Mouse (Mus musculus): ENCODE results near the gene Btbd7.

The Btbd7 gene

DNA sequence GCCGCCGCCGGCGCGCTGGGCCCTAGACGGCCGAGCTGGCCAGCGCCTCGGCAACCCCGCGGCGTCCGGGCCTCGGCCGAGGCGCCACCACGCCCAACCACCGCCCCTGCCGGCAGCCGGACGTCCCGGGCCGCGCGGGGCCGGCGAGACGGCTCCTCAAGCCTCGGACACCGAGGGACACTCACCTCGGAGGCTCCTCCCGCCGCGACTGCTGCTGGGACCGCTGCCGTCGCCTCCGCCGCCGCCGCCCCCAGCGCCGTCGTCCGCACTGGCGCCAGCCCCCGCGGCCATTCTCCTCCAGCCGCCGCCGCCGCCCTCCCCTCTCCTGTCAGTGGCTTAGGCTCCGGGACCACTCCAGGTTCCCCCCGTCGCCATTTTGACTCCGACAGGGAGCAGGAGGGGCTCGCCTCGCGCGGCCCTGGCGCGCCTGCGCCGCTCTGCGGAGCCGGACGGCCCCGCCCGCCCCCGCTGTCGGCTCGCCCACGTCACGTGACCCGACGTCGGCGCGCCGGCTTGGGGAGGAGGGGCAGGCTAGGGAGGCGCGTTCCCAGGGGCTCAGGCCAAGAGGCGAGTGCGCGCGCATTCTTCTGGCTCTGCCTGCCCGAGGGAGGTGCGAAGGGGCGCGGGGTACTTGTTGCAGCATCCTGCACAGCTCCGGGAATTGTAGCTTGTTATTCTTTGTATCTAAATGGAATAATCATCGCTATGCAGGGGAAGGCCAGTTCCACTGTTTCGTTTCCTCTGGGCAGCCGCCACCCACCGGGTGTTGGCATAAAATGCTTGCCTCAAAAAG is at the start of gene Btbd7:
Gene Btbd7 (minus strand): TSS at position 441 of the 793 bp plus-strand sequence.
- peak; percentile 98 to 99 for DNase-seq

DNA sequence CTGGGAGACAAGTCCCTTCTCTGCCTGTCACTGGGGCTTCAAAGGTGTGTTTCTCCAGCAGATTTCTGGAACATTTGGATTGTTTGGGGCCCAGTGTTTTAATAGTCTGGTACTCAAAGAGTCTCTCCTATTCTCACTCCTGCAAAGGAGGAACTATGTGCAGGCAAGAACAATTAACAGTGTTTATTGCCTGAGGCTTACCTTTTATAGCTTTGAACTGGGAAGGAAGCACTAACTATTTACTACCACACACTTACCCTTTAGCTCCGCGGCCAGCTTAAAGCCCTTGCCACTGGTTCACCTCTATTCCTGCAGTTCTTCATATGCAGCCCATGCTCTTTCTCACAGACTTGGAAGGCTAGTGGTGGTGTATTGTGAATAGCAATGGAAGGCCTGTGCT is 37.8 kb upstream of the Btbd7 start:
- DNase-seq, result no peak

DNA sequence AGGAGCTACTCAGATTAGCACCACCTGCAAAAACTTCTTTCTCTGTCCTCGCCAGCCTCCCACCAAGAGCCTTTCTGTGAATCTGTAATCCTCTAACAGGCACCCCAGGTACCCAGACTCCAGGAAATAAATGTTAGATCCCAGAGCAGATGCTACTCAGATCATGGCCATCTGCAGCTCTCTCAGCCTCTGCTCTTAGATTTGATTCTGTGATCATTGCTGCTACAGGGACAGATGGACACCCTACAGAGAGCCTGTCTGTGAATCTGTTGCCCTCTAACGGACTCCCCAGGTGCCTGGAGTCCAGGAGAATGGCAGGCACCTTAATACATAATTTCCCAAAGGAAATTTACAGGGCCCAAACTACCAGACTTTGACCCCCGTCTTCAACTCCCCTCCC is 29.9 kb upstream of the Btbd7 start:
- DNase-seq, result no peak

DNA sequence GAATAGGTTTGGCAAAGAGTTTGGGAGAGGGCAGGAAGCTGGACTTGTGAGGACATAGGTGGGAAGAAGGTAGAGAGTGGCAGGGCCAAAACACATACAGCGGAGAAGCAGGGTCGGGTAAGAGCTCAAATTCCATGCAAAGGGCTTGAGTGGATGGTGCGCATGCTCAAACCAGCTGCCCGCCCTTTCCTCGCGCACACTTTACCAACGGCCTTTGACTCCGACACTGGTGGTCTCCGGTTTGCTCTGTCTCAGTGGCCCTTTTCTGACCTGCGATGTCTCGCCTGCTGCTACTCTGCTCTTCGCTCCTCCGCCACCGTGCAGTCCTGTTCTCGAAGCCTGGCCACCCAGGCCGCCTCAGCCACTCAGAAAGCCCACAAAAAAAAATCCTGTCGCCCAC is 20.8 kb upstream of the Btbd7 start, which contains the start of gene Cox8c:
Gene Cox8c (plus strand): TSS at position 226 of the 400 bp plus-strand sequence.
- DNase-seq, result no peak

DNA sequence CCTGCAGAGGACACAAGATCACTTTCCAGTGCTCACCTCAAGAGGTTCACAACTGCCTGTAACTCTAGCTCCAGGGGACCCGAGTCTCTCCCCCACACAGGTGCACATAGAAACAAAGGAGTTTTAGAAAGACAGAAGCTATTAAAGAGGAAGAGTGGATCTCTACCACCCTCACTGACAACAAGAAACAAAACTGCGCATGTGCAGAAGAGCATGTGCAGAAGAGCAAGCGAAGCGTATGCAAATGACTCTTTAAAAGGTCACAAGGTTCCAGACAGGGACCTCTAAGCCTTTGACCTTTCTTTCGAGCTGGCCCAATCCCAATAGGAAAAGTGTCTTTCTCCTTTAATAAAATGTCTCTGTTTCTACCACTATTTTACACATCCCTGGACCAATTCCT is 10.3 kb upstream of the Btbd7 start:
- no peak for DNase-seq

DNA sequence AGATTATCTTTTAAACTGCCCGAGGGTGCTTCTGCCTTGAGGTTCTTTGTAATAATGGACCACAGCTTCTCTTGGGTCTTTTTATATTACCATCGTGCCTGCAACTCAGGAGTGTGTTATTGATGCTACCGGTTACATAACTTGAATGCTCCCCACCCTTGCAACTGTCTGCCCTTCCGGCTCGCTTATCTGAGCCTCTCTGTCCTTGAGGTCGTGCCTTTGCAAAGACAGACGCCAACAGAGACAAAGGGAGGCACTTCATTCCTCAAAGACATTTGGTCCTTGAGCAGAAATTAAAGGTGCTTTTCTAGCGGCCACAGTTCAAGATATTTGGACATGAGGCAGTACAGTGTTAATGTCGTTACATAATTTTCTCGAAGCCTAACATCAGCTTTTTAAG is 9.1 kb upstream of the Btbd7 start:
- no peak for DNase-seq

DNA sequence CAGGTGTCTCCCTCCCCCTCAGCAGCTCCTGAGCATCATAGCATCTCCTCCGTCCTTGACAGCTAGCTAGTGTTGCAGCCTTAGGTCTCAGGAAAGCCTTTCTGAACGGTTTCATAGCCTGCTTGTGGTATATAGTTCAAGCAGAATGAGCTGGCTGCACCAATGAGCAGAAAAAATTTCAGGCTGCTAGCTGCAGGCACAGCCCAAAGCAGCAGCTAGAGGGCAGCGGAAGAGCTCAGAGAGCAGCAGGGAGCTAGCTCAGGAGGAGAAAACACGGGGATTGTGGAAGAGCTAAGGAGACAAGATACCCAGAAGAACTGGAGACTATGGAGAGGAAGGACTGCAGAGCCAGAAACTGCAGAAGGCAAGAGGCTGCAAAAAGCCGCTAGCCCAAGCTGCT is 7.5 kb upstream of the Btbd7 start:
- no peak for DNase-seq

DNA sequence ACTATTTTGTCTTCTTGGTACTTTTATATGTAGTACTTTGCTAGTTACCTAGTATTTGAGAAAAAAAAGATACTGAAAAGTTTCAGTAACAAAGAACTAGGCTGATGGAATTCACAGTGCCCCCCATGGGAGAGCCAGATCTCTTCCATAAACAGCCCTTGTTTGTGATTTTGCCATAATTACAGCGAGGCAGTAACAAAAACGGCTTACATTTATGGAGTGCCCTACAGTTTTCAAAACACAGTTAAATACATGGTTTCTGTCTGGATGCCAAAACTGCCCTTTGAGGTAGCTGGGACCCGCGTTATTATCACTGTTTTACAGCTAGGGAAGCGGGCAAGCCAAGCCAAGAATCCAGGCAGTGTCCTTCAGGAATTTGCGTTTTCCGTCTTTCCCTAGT is 630 bp upstream of the Btbd7 start:
- DNase-seq, result peak in 1 of 2 experiments; percentile 15

DNA sequence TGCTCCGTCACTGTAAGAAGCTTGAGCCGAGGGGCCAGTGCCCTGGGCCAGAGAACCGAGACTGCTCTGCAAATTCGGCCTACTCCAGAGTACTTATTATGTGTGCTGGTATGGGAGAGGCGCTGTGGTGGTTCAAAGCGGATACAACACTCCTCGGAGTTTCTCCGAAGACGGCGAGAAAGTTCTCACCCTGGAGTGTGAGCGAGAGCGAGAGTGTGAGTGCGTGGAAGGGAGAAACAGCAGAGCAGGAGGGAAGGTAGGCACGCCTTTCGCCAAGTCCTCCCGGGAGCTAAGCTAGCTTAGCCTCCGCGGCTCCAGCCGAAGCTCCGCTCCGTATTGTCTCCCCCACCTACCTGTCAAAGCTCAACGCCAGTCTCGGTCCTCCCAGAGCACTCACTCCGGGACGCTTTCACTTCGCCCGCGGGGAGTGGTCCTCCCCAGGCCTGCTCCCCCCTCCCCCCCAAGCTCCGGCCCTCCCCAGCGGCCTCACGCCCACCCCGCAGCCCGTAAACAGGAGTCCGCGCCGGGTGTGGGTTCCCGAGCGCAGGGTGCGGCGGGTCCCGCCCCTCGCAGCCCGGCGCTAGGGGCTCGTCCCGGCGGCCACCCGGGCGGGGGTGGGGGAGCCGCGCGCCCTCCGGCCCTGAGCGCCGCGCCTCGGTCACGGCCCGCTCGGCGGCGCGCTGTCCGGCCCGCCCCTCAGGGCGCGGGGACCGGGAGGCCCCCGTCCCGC is 805 bp downstream of the Btbd7 start:
- DNase-seq, result peak; percentile 35 to 71

DNA sequence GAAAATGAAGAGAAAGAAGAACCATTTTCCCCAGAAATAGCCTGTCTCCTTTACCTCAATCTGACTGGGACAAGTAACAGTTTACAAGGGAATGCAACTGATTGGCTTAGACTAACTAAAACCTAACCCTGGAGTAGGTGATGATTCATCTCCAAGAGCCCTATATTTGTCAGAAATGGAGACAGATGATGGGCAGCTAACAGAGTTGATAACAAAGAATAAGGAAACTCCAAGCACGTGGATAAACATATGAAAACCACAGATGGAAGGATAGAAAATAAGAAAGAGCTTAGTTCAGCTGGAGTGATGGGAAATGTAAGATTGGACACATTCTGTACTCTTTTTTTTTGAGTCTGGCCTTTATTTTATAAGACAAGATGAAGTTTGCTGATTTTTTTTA is 7.7 kb downstream of the Btbd7 start:
- no peak for DNase-seq

DNA sequence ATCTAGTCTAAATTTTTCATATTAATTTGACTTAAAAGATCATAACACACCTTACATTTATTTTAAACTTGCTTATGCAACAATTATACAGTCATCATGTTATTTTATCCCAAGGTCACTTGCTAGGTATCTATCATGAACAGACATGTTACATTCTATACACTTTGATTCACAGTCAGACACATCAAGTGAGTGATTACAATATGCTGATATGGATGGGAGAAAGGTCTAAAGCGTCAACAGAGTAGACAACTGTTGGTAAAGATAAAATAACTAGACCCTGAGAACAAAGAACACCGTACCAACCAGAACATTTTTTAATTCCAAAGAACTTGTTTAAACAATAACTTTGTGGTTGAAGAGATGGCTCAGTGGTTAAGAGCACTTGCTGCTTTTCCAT is 8.5 kb downstream of the Btbd7 start:
- no peak for DNase-seq

DNA sequence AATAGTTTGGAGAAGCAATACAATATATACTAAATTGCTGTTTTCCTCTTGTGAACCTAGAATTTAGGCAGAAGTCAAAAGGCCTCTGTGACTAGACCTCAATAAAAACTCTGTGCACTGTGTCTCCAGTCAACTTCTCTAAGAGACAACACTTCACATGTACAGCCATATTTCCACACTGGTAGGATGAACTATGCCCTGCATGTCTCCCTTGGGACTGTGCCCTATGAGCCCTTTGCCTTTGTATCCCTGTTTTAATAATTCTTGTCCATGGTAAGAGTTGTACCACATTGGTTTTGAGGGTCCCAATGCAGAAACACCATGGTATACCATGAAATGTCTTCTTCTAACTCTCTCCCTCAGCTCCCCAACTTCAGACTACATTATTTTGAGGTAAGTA is 17.5 kb downstream of the Btbd7 start:
- DNase-seq, result no peak

DNA sequence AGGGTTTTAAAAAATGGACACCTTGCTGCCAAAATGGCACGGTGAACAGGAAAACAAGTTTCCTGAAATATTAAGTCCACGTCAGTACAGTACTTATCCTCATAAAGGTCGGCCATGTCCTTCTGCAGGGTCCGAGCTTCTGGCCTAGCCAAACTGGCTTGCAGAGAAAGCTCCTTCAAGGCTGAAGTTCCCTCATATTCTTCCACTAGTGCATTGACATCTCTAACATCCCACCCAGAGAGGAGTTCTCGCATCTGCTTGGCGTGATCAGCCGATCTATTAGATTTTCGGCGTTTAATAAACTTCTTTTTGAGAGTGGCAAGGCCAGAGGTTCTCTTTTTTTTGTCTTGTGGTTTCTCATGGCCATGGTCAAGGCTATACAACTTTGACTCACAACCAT is 40.0 kb downstream of the Btbd7 start:
- no peak for DNase-seq

DNA sequence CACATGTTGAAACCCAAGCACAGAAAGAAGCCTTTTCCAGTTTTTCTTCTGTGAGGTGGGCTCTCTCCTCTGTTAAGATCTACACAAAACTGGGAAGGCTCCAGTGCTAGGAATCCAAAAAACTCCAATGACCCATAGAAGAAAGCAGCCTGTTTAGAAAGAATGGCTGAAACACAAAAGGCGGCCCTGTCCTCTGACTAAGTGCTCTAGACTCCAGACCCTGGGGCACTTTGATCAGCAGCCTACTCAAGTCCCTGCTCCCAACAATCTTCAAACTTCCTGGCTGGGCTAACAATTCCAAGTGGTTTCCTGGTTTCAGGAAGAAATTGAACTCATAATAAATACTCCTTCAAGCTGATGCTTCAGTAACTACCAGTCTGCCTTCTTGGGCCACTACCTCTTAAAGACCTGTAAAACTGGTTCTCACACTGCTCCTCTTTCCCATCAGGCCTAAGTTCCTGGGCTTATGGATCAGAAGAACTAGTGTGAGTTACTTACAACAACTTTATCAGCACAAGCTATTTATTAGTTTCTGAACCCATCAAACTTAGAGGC is 45.4 kb downstream of the Btbd7 start:
- no peak for DNase-seq

DNA sequence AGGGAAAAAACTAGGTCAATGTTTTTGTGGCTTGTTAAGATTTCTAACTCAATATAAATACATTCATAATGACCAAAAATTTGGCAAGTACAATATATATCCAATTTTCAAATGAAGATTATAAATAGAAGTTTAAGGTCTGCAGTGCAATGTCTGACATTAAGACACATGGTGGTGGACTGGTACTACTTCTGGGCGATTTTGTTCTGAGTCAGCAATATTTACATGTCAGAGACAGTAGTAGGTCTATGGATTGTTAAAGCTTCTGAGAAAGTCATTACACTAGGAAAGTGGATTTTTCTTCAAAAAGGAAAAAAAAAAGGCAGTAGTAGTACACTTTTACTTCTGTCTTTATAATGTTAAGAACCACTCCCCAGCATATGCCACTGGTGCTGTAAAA is 46.4 kb downstream of the Btbd7 start:
- no peak for DNase-seq

DNA sequence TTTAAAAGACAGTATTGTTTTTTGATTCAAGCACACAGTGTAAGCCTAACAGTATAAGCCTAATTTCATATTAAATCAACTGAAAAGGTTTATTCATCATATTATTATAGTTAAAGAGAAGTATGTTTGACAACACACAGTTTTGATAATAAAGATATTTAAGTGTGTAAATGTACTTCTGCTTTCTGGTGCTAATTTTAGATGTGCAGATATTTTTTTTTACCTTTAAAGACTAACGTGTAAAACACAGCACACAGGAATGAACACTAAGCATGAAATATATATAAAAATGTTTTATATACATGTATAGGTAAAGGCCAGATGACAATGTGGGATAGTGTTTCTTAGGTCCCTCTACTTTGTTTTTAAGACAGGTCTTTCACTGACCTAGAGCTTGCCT is 51.2 kb downstream of the Btbd7 start:
- DNase-seq, result no peak

DNA sequence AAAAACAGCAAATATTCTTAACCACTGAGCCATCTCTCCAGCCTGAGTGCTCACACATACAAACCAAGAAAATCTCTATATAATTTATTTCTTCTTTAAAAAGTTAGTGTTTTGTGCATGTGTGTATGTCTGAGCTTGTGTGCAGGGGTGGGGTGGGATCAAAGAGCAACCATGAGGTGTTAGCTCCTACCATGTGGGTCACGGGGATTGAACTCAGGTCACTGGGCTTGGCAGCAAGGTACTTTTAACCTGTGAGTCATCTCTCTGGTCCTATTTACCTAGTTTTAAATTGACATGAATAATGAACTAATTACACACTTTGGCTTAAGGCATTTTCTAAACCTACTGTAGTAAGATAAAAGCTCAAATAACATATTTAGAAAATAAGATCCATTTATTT is 51.9 kb downstream of the Btbd7 start:
- DNase-seq, result no peak

DNA sequence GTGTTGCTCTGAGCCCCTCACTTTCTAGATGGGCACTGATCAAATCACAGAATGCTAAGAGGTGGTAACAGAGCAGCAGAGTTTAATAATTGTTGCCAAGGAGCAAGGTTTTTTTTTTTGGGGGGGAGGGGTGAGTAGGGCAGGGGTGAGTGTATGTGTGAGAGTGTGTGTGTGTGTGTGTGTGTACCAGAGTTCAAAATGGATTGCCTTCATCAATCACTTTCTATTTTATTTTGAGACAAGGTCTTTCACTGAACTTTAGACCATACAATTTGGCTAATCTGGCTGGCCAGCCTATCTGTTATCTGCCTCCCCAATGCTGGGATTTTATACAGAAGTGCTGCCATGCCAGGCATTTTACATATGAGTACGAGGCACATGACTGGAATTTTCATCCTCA is 63.4 kb downstream of the Btbd7 start:
- no peak for DNase-seq

DNA sequence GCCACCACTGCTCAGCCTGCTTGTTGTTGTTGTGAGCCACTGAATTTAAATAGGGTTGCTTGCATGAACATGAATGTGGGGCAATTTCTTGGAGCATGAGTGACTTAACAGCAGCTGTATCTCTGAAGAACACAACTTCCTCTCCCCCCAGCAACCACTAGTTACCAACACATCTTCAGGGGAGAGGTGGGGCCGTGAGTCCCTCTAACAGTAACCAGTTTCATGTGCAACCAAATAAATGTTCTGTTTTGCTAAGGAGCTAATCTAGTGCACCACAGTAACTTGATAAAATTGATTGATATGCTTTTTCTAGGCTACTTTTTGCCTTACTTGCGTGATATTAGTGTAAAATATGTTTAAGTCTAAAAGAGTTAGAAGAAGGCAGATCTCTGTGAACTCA is 78.7 kb downstream of the Btbd7 start:
- no peak for DNase-seq

DNA sequence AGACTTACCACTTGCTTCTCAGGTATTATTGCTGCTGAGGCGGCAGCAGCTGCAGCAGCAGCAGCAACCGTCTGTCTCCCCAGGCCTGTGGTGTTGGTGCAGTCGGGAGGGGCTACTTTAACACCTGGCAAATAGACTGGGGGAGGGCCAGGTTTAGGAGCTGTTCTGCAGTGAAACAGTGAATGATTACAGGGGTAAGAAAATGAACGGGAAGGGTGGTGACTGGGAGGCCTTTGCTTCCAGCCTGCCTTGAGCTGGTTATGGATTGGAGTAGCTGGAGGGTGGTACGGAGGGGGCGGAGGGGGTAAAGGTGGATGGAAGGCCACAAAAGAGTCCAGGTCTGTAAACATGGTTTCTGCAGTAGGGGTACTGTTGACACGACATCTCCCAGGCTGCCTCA is 90.3 kb downstream of the Btbd7 start:
- no peak for DNase-seq

DNA sequence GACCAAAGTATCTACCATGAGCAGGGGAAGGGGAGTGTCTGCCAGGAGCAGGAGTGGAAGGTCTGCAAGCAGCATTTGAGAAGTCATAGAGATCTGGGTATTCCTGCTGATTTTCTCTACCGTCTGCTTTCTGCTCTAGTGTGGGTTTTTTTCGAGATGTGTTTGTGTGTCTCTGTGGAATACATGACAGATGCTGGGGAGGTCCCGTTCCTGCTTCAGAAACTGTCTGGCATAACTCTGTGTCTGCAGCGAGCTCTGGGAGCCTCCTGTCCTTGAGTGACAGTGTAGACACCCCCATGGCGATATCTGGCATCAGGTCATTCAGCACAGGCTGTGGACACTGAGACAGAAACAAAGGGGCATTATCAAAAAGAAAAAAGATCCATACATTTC is 92.7 kb downstream of the Btbd7 start:
- DNase-seq, result no peak

DNA sequence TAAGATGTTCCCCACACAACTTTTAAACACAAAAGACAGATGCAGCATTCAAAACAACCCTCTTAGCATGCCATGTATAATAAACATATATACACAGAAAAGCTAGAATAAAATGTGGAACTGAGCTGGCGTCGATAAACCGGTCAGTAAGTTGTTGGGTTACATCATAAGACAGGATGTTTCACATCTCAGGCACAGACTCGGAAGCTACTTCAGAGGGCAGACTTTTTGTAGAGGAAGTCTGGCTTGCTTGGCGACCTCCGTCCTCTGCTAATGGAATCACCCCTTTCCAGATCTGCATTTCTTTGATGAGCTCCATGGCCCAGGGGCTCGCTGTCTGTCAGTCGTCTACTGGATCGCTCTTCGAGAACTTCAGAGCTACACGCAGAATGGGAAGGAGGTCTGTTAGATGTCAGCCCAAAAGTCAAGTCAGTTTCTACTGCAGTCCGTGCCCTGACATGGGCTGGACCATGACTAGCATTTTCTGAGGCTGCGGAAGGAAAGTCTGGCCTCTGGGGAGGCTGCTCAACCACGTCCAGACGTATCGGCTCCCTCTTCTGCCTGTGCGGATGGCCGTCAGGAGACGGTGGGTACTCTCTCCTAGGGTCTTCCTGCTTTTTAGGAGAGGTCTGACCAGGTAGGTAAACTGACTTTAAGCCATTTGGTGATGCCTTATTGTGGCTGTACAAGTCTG is 93.2 kb downstream of the Btbd7 start:
- DNase-seq, result no peak

DNA sequence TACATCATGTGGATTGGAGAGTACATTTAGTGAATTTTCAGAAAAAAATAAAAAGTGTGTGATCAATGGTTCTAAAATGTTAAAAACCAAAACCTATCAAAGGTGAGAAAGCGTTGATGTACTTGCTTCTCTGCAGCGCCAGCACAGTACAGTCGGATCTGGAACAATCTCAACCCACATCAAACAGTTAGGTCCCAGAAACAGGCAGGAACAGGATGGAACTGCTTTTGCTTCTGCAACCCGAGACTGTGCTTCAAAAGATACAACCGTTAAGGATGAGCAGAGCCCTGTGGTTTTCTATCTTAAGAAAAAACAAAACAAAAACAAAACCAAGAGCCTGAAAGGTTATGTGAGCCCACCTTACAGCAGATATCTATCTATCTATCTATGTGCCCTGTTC is 95.4 kb downstream of the Btbd7 start:
- DNase-seq, result no peak

DNA sequence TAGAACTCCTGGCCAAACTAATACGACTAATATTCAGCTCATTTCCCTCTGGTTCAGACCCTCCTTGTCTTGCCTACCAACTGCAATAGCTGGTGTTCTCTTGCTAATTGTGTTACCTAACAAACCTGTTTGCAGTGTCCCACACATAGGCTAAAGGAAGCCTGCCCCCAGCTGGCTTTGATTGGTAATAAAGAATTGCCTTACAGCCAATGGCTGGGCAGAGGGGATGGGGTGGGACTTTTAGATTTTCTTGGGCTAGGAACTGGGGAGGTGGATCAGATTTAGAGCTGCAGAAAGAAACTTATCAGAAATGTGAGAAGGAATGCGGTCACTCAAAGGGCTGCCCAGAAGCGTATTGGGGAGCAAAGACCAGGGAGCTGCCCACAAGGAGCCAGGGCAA is 98.8 kb downstream of the Btbd7 start:
- DNase-seq, result peak; percentile 36 to 48

All from kidney, postnatal 25 days (tissue).